11 mouse cellular contexts compared by ENCODE assay signal in genomic region chr8:111801456-111801855, GRCm38 (mm10). TPM values are rescaled to one million over a fixed set of nuclear protein-coding genes. Genes with fewer than 3 reads are reported as not detected.
DNase-seq lines count a peak whose midpoint lies in the region; ATAC-seq lines count a peak whose summit lies in the region.
"Had no signal": no experiment of that assay in that cellular context is flagged by ENCODE, and none has a peak within 500 bp of the region (broad histone marks: within the 10 kb centered on the region; RNA-seq: fewer than 3 reads in every experiment).

No protein-coding gene starts in this region.

- peaks cover 11% of the 10 kb centered on the region; the same call in 1 of the 2 replicates for H3K36me3 ChIP-seq in forebrain, embryonic 12.5 days (replicated peaks)
- no peaks in the 10 kb centered on the region for H3K36me3 ChIP-seq in forebrain, embryonic 14.5 days (ENCODE audit: control insufficient read depth, insufficient read depth, low read length)
- H3K36me3 ChIP-seq in liver, embryonic 12.5 days: peaks cover 35% of the 10 kb centered on the region
- no peaks in the 10 kb centered on the region for H3K36me3 ChIP-seq in embryonic facial prominence, embryonic 15.5 days
- peaks cover 12% of the 10 kb centered on the region for H3K36me3 ChIP-seq in limb, embryonic 15.5 days

- no peak for DNase-seq in forebrain, embryonic 14.5 days (ENCODE audit: low spot score)
- no peak for DNase-seq in liver
- DNase-seq in cerebellum, postnatal 14 days: no peak
- DNase-seq in layer of hippocampus, adult 11-12 months (ENCODE audit: low spot score): no peak
- DNase-seq: right cerebral cortex, postnatal 4 days; thymus, postnatal 4 days had no signal

- H3K9me3 ChIP-seq in forebrain, embryonic 12.5 days: no peaks in the 10 kb centered on the region
- H3K9me3 ChIP-seq in forebrain, embryonic 14.5 days (replicated peaks; ENCODE audit: control insufficient read depth, low read length): no peaks in the 10 kb centered on the region
- H3K9me3 ChIP-seq in liver, embryonic 12.5 days (replicated peaks): no peaks in the 10 kb centered on the region
- no peaks in the 10 kb centered on the region for H3K9me3 ChIP-seq in embryonic facial prominence, embryonic 15.5 days (replicated peaks)
- no peaks in the 10 kb centered on the region for H3K9me3 ChIP-seq in limb, embryonic 15.5 days

- no peak overlapping the region for H3K4me2 ChIP-seq in forebrain, embryonic 12.5 days
- no peak overlapping the region for H3K4me2 ChIP-seq in forebrain, embryonic 14.5 days (ENCODE audit: low read length)
- H3K4me2 ChIP-seq in liver, embryonic 12.5 days: no peak overlapping the region
- no peak overlapping the region for H3K4me2 ChIP-seq in embryonic facial prominence, embryonic 15.5 days (replicated peaks)
- H3K4me2 ChIP-seq in limb, embryonic 15.5 days: no peak overlapping the region

- no peaks in the 10 kb centered on the region for H3K27me3 ChIP-seq in forebrain, embryonic 12.5 days
- H3K27me3 ChIP-seq in forebrain, embryonic 14.5 days (replicated peaks; ENCODE audit: control insufficient read depth, insufficient read depth, low read length): no peaks in the 10 kb centered on the region
- H3K27me3 ChIP-seq in liver, embryonic 12.5 days (replicated peaks): no peaks in the 10 kb centered on the region
- no peaks in the 10 kb centered on the region for H3K27me3 ChIP-seq in embryonic facial prominence, embryonic 15.5 days
- H3K27me3 ChIP-seq in limb, embryonic 15.5 days: no peaks in the 10 kb centered on the region

- peak overlapping the region; percentile 2; the same call in 1 of the 2 replicates for H3K27ac ChIP-seq in forebrain, embryonic 12.5 days
- H3K27ac ChIP-seq in forebrain, embryonic 14.5 days (ENCODE audit: low read depth, low read length): no peak overlapping the region; the same call in 1 of the 2 replicates
- peak overlapping the region; percentile 29; the same call in 1 of the 2 replicates for H3K27ac ChIP-seq in liver, embryonic 12.5 days
- H3K27ac ChIP-seq in embryonic facial prominence, embryonic 15.5 days (replicated peaks): peak overlapping the region; percentile 63; the same call in 1 of the 2 replicates
- peak overlapping the region; percentile 59; the same call in 1 of the 2 replicates for H3K27ac ChIP-seq in limb, embryonic 15.5 days

- H3K4me3 ChIP-seq in forebrain, embryonic 12.5 days (replicated peaks): no peak overlapping the region
- no peak overlapping the region for H3K4me3 ChIP-seq in forebrain, embryonic 14.5 days (ENCODE audit: low read depth, low read length)
- H3K4me3 ChIP-seq in liver, embryonic 12.5 days: no peak overlapping the region
- no peak overlapping the region for H3K4me3 ChIP-seq in embryonic facial prominence, embryonic 15.5 days (replicated peaks)
- no peak overlapping the region for H3K4me3 ChIP-seq in limb, embryonic 15.5 days

- 62% methylated on average over 6 of the region's 6 CpGs for WGBS in forebrain, embryonic 12.5 days
- 55% methylated on average over 6 of the region's 6 CpGs for WGBS in forebrain, embryonic 14.5 days
- WGBS in liver, embryonic 12.5 days (ENCODE audit: insufficient replicate concordance): 63% methylated on average over 6 of the region's 6 CpGs
- 24% methylated on average over 6 of the region's 6 CpGs for WGBS in embryonic facial prominence, embryonic 15.5 days
- 18% methylated on average over 6 of the region's 6 CpGs for WGBS in limb, embryonic 15.5 days

- H3K4me1 ChIP-seq in forebrain, embryonic 12.5 days: 0 out of 2 replicates have a peak, but pooled peaks cover 5% of the 10 kb centered on the region
- H3K4me1 ChIP-seq in forebrain, embryonic 14.5 days (ENCODE audit: control insufficient read depth, insufficient read depth, low read length): no peaks in the 10 kb centered on the region
- H3K4me1 ChIP-seq in liver, embryonic 12.5 days: 0 out of 2 replicates have a peak, but pooled peaks cover 2% of the 10 kb centered on the region
- no peaks in the 10 kb centered on the region for H3K4me1 ChIP-seq in embryonic facial prominence, embryonic 15.5 days
- H3K4me1 ChIP-seq in limb, embryonic 15.5 days: 0 out of 2 replicates have a peak, but pooled peaks cover 2% of the 10 kb centered on the region

- no peak for ATAC-seq in forebrain, embryonic 12.5 days (ENCODE audit: low FRiP score)
- ATAC-seq in forebrain, embryonic 14.5 days: no peak
- ATAC-seq in liver, embryonic 12.5 days: no peak
- no peak for ATAC-seq in embryonic facial prominence, embryonic 15.5 days (ENCODE audit: insufficient number of reproducible peaks, low FRiP score, low TSS enrichment, low read depth)
- no peak for ATAC-seq in limb, embryonic 15.5 days (ENCODE audit: insufficient number of reproducible peaks, low FRiP score, low TSS enrichment, low read depth)
- ATAC-seq: inflammation-experienced regulatory T-cells, adult 6 months had no signal

- H3K9ac ChIP-seq in forebrain, embryonic 12.5 days: no peak overlapping the region
- no peak overlapping the region for H3K9ac ChIP-seq in forebrain, embryonic 14.5 days (ENCODE audit: low read length)
- H3K9ac ChIP-seq in liver, embryonic 12.5 days: no peak overlapping the region
- H3K9ac ChIP-seq in embryonic facial prominence, embryonic 15.5 days: no peak overlapping the region
- no peak overlapping the region for H3K9ac ChIP-seq in limb, embryonic 15.5 days

RNA-seq across cellular contexts. Expression of gene Cfdp1, which starts 52.6 kb away (rescaled TPM):
- 199 and 207 TPM in 2 replicates for polyA plus RNA-seq in forebrain, embryonic 12.5 days (2016; fragmentation: Nextera tagmentation; extraction: Ambion mirVana)
- polyA plus RNA-seq in forebrain, embryonic 14.5 days (2014; fragmentation: Nextera tagmentation; extraction: Ambion mirVana): 173 and 178 TPM in 2 replicates
- 128 and 132 TPM in 2 replicates for polyA plus RNA-seq in liver, embryonic 12.5 days (2016; fragmentation: Nextera tagmentation; extraction: Ambion mirVana)
- 217 and 219 TPM in 2 replicates for polyA plus RNA-seq in embryonic facial prominence, embryonic 15.5 days (2015; fragmentation: Nextera tagmentation; extraction: Ambion mirVana)
- 225 and 232 TPM in 2 replicates for polyA plus RNA-seq in limb, embryonic 15.5 days (2015; fragmentation: Nextera tagmentation; extraction: Ambion mirVana)

RNA-seq across cellular contexts. Expression of gene Bcar1, which starts 57.8 kb away (rescaled TPM):
- polyA plus RNA-seq in forebrain, embryonic 12.5 days (2016; fragmentation: Nextera tagmentation; extraction: Ambion mirVana): 44.0 and 45.6 TPM in 2 replicates
- polyA plus RNA-seq in forebrain, embryonic 14.5 days (2014; fragmentation: Nextera tagmentation; extraction: Ambion mirVana): 41.2 and 44.2 TPM in 2 replicates
- polyA plus RNA-seq in liver, embryonic 12.5 days (2016; fragmentation: Nextera tagmentation; extraction: Ambion mirVana): 9.5 and 10.3 TPM in 2 replicates
- 31.9 and 40.2 TPM in 2 replicates for polyA plus RNA-seq in embryonic facial prominence, embryonic 15.5 days (2015; fragmentation: Nextera tagmentation; extraction: Ambion mirVana)
- 35.3 and 35.4 TPM in 2 replicates for polyA plus RNA-seq in limb, embryonic 15.5 days (2015; fragmentation: Nextera tagmentation; extraction: Ambion mirVana)
